Mouse (Mus musculus) midbrain, embryonic 15.5 days (tissue): ENCODE data around the gene Ucn3. TPM values are rescaled to one million over a fixed set of nuclear protein-coding genes. Genes with fewer than 3 reads are reported as not detected.
"Not testable (repeated sequence)": the region's sequence is repeated elsewhere in the genome, so short reads cannot be mapped to it uniquely, and the experiment has no call there.

Experiments used
- ATAC-seq: fragments of 200-750 bp; cut with Nextera tagmentation; replicated peaks from 2 replicates; pipeline ENCODE4 v1.8.0; 2017; ENCODE audit warnings: moderate TSS enrichment
- H3K27ac ChIP-seq: fragments of 300-500 bp; sonication (generic); 2 replicates; pipeline ENCODE4 v1.5.1; 2015; ENCODE audit warnings: mild to moderate bottlenecking, inconsistent platforms
- H3K27me3 ChIP-seq: fragments of 300-500 bp; sonication (generic); replicated peaks from 2 replicates; pipeline ENCODE4 v1.6.1; 2015; ENCODE audit warnings: inconsistent platforms
- H3K36me3 ChIP-seq: fragments of 300-500 bp; sonication (generic); replicated peaks from 2 replicates; pipeline ENCODE4 v1.6.1; 2015; ENCODE audit warnings: inconsistent platforms
- H3K4me1 ChIP-seq: fragments of 300-500 bp; sonication (generic); 2 replicates; pipeline ENCODE4 v1.6.1; 2015; ENCODE audit warnings: inconsistent platforms
- H3K4me2 ChIP-seq: fragments of 300-500 bp; sonication (generic); 2 replicates; pipeline ENCODE4 v1.6.1; 2015; ENCODE audit warnings: inconsistent platforms, mild to moderate bottlenecking, moderate library complexity
- H3K4me3 ChIP-seq: fragments of 300-500 bp; sonication (generic); 2 replicates; pipeline ENCODE4 v1.5.1; 2015; ENCODE audit warnings: mild to moderate bottlenecking, inconsistent platforms
- H3K9ac ChIP-seq: fragments of 300-500 bp; sonication (generic); 2 replicates; pipeline ENCODE4 v1.6.1; 2015; ENCODE audit warnings: mild to moderate bottlenecking, inconsistent platforms
- H3K9me3 ChIP-seq: fragments of 300-500 bp; sonication (generic); 2 replicates; pipeline ENCODE4 v1.6.1; 2016; ENCODE audit warnings: inconsistent platforms
- WGBS: fragments of 180-500 bp; shearing (Covaris S2); methylation state at CpG from one replicate; pipeline ENCODE4 v1.1.7; 2015; ENCODE audit warnings: mixed read lengths; 5-methylcytosine and 5-hydroxymethylcytosine counted together
- polyA plus RNA-seq: library from polyadenylated mRNA; unstranded; fragments of >200 nt; fragmentation: Nextera tagmentation; extraction: Ambion mirVana; gene quantifications from 2 replicates; pipeline ENCODE4 v1.2.1, GENCODE M21; 2015

Gene Ucn3
- polyA plus RNA-seq, 1 experiment from 2014 or later = not detected

GRCm38 (mm10) chr13:3908262-3908661 lies 36.9 kb downstream of the Ucn3 start:
- H3K4me2 ChIP-seq = no peak overlapping the region
- H3K4me1 ChIP-seq = no peaks in the 10 kb centered on the region
- no peak for ATAC-seq
- H3K27me3 ChIP-seq = no peaks in the 10 kb centered on the region
- no peak overlapping the region for H3K27ac ChIP-seq
- H3K9ac ChIP-seq = no peak overlapping the region
- 86% methylated on average over 4 of the region's 4 CpGs for WGBS
- no peak overlapping the region for H3K4me3 ChIP-seq
- no peaks in the 10 kb centered on the region for H3K36me3 ChIP-seq
- no peaks in the 10 kb centered on the region for H3K9me3 ChIP-seq

GRCm38 (mm10) chr13:3907151-3907696 lies 37.9 kb downstream of the Ucn3 start:
- Histone ChIP-seq H3K9me3 (no peaks in the 10 kb centered on the region), H3K4me3 (no peak overlapping the region), H3K27me3 (no peaks in the 10 kb centered on the region), H3K27ac (no peak overlapping the region), H3K4me2 (no peak overlapping the region), H3K36me3 (no peaks in the 10 kb centered on the region), H3K4me1 (no peaks in the 10 kb centered on the region), H3K9ac (no peak overlapping the region)
- ATAC-seq = no peak
- WGBS = 78% methylated on average over 6 of the region's 6 CpGs

GRCm38 (mm10) chr13:3899301-3899700 lies 45.8 kb downstream of the Ucn3 start:
- no peak for ATAC-seq
- Histone ChIP-seq H3K27me3 (no peaks in the 10 kb centered on the region), H3K9me3 (no peaks in the 10 kb centered on the region), H3K4me2 (no peak overlapping the region), H3K4me1 (no peaks in the 10 kb centered on the region), H3K36me3 (no peaks in the 10 kb centered on the region), H3K27ac (no peak overlapping the region), H3K4me3 (no peak overlapping the region), H3K9ac (no peak overlapping the region)
- 94% methylated on average over 9 of the region's 9 CpGs for WGBS

- not testable (repeated sequence) for H3K4me3 ChIP-seq, H3K9ac ChIP-seq
Observed at GRCm38 (mm10) chr13:3898202-3898601, 46.9 kb downstream of the Ucn3 start.

GRCm38 (mm10) chr13:3896913-3897312 lies 48.2 kb downstream of the Ucn3 start:
- Histone ChIP-seq H3K9ac (no peak overlapping the region), H3K9me3 (no peaks in the 10 kb centered on the region), H3K27ac (no peak overlapping the region), H3K4me1 (peaks cover 5% of the 10 kb centered on the region), H3K4me2 (no peak overlapping the region), H3K36me3 (no peaks in the 10 kb centered on the region), H3K27me3 (no peaks in the 10 kb centered on the region), H3K4me3 (no peak overlapping the region)
- whole genome bisulfite sequencing = 40% methylated on average over 5 of the region's 5 CpGs
- no peak for ATAC-seq

More at GRCm38 (mm10) chr13:3898202-3898601, 46.9 kb downstream of the Ucn3 start:
- H3K4me2 ChIP-seq, H3K9me3 ChIP-seq, H3K36me3 ChIP-seq, H3K27me3 ChIP-seq, ATAC-seq, H3K4me1 ChIP-seq, H3K27ac ChIP-seq: not testable (repeated sequence)
- WGBS = 96% methylated on average over 5 of the region's 5 CpGs

- H3K27ac ChIP-seq = no peak overlapping the region
- ATAC-seq = no peak
Observed at GRCm38 (mm10) chr13:3896032-3896431, 49.1 kb downstream of the Ucn3 start.

GRCm38 (mm10) chr13:3895397-3895980 lies 49.7 kb downstream of the Ucn3 start:
- 85% methylated on average over 8 of the region's 8 CpGs for WGBS
- no peak for ATAC-seq
- no peaks in the 10 kb centered on the region for H3K27me3 ChIP-seq

More at GRCm38 (mm10) chr13:3896032-3896431, 49.1 kb downstream of the Ucn3 start:
- no peak overlapping the region for H3K9ac ChIP-seq
- no peaks in the 10 kb centered on the region for H3K27me3 ChIP-seq
- no peak overlapping the region for H3K4me3 ChIP-seq
- 93% methylated on average over 6 of the region's 6 CpGs for WGBS
- no peaks in the 10 kb centered on the region for H3K36me3 ChIP-seq
- no peak overlapping the region for H3K4me2 ChIP-seq
- peaks cover 5% of the 10 kb centered on the region for H3K4me1 ChIP-seq
- H3K9me3 ChIP-seq = no peaks in the 10 kb centered on the region

GRCm38 (mm10) chr13:3894549-3894948 lies 50.6 kb downstream of the Ucn3 start:
- Histone ChIP-seq H3K9ac (no peak overlapping the region), H3K9me3 (no peaks in the 10 kb centered on the region), H3K27me3 (no peaks in the 10 kb centered on the region), H3K36me3 (no peaks in the 10 kb centered on the region), H3K4me3 (no peak overlapping the region), H3K27ac (no peak overlapping the region), H3K4me1 (peaks cover 5% of the 10 kb centered on the region), H3K4me2 (no peak overlapping the region)
- ATAC-seq = no peak
- 80% methylated on average over 8 of the region's 8 CpGs for WGBS

More at GRCm38 (mm10) chr13:3895397-3895980, 49.7 kb downstream of the Ucn3 start:
- no peaks in the 10 kb centered on the region for H3K36me3 ChIP-seq
- H3K9me3 ChIP-seq = no peaks in the 10 kb centered on the region
- H3K9ac ChIP-seq = no peak overlapping the region
- H3K4me1 ChIP-seq = peaks cover 5% of the 10 kb centered on the region
- no peak overlapping the region for H3K4me2 ChIP-seq
- H3K27ac ChIP-seq = no peak overlapping the region
- H3K4me3 ChIP-seq = no peak overlapping the region

GRCm38 (mm10) chr13:3893126-3893734 lies 51.9 kb downstream of the Ucn3 start:
- peak; percentile 99 for ATAC-seq
- Histone ChIP-seq H3K9me3 (no peaks in the 10 kb centered on the region), H3K27ac (no peak overlapping the region), H3K4me2 (peak overlapping the region; percentile 84), H3K27me3 (no peaks in the 10 kb centered on the region), H3K4me3 (peak overlapping the region; percentile 56), H3K4me1 (peaks cover 5% of the 10 kb centered on the region), H3K9ac (peak overlapping the region; percentile 48), H3K36me3 (0 out of 2 replicates have a peak, but pooled peaks cover 5% of the 10 kb centered on the region)
- WGBS = under 1% methylated on average over 35 of the region's 35 CpGs

GRCm38 (mm10) chr13:3892601-3893000 lies 52.5 kb downstream of the Ucn3 start:
- ATAC-seq = no peak
- H3K4me3 ChIP-seq = peak overlapping the region; percentile 56
- 0 out of 2 replicates have a peak, but pooled peaks cover 5% of the 10 kb centered on the region for H3K36me3 ChIP-seq
- H3K9ac ChIP-seq = 0 out of 2 replicates have a peak overlapping the region, but pooled peaks have one; percentile 29
- H3K4me2 ChIP-seq = peak overlapping the region; percentile 84
- H3K27ac ChIP-seq = no peak overlapping the region
- no peaks in the 10 kb centered on the region for H3K27me3 ChIP-seq
- peaks cover 5% of the 10 kb centered on the region for H3K4me1 ChIP-seq
- WGBS = 21% methylated on average over 7 of the region's 7 CpGs
- no peaks in the 10 kb centered on the region for H3K9me3 ChIP-seq

GRCm38 (mm10) chr13:3891479-3892087 lies 53.6 kb downstream of the Ucn3 start:
- H3K4me3 ChIP-seq = no peak overlapping the region
- H3K36me3 ChIP-seq = 0 out of 2 replicates have a peak, but pooled peaks cover 5% of the 10 kb centered on the region
- H3K27ac ChIP-seq = no peak overlapping the region
- 60% methylated on average over 8 of the region's 8 CpGs for WGBS
- no peak for ATAC-seq
- no peaks in the 10 kb centered on the region for H3K9me3 ChIP-seq
- H3K4me2 ChIP-seq = no peak overlapping the region
- peaks cover 5% of the 10 kb centered on the region for H3K4me1 ChIP-seq
- no peak overlapping the region for H3K9ac ChIP-seq
- no peaks in the 10 kb centered on the region for H3K27me3 ChIP-seq
